Mouse (Mus musculus): ENCODE results near the gene Pop7.

Pop7 gene

GRCm38 (mm10) chr5:137491559-137491958 lies 10.8 kb downstream of the Pop7 start:
- no peak for DNase-seq

GRCm38 (mm10) chr5:137487616-137488015 lies 14.7 kb downstream of the Pop7 start:
- DNase-seq = peak; percentile 35

- DNase-seq = no peak
Observed at GRCm38 (mm10) chr5:137485851-137486155, 16.5 kb downstream of the Pop7 start.

- peak; percentile 55 for DNase-seq
Observed at GRCm38 (mm10) chr5:137485071-137485850, 17.1 kb downstream of the Pop7 start.

- DNase-seq = peak; percentile 56
Observed at GRCm38 (mm10) chr5:137481897-137482296, 20.4 kb downstream of the Pop7 start.

GRCm38 (mm10) chr5:137481138-137481537 lies 21.2 kb downstream of the Pop7 start:
- DNase-seq = peak; percentile 85

GRCm38 (mm10) chr5:137476964-137477363 lies 25.4 kb downstream of the Pop7 start, which contains the start of gene Zan:
Gene Zan, minus strand, starts transcription at chr5:137477064.
- no peak for DNase-seq

- no peak for DNase-seq
Observed at GRCm38 (mm10) chr5:137474351-137474750, 28.0 kb downstream of the Pop7 start.

- no peak for DNase-seq
Observed at GRCm38 (mm10) chr5:137472252-137472904, 29.9 kb downstream of the Pop7 start.

- DNase-seq = no peak
Observed at GRCm38 (mm10) chr5:137466946-137467345, 35.4 kb downstream of the Pop7 start.

- no peak for DNase-seq
Observed at GRCm38 (mm10) chr5:137465049-137465448, 37.3 kb downstream of the Pop7 start.

- no peak for DNase-seq
Observed at GRCm38 (mm10) chr5:137455866-137456591, 46.3 kb downstream of the Pop7 start.

GRCm38 (mm10) chr5:137455206-137455605 lies 47.1 kb downstream of the Pop7 start:
- no peak for DNase-seq

Data from embryo, embryonic 11 days (tissue).